Mouse (Mus musculus) fat pad, adult 2 months (tissue): Measurements from ENCODE around the gene Exoc4.

Experiments used
- DNase-seq: peaks from one replicate; pipeline ENCODE4 v3.0.0-alpha.2; 2011; ENCODE audit warnings: low read depth, low spot score; ENCODE audit errors: extremely low read depth

Exoc4 gene

GRCm38 (mm10) chr6:33913964-33914363, 665.1 kb downstream of the Exoc4 start:
- no peak for DNase-seq

- no peak for DNase-seq
Measured at GRCm38 (mm10) chr6:33923571-33923970, 674.7 kb downstream of the Exoc4 start.

- DNase-seq = no peak
Measured at GRCm38 (mm10) chr6:33924888-33925287, 676.0 kb downstream of the Exoc4 start.

GRCm38 (mm10) chr6:33929342-33930086, 680.6 kb downstream of the Exoc4 start:
- DNase-seq = peak; percentile 10

- peak; percentile 31 for DNase-seq
Measured at GRCm38 (mm10) chr6:33930087-33930945, 681.4 kb downstream of the Exoc4 start.

GRCm38 (mm10) chr6:33937906-33938305, 689.0 kb downstream of the Exoc4 start:
- DNase-seq = no peak

GRCm38 (mm10) chr6:33939169-33939568, 690.3 kb downstream of the Exoc4 start:
- no peak for DNase-seq

- DNase-seq = no peak
Measured at GRCm38 (mm10) chr6:33946911-33947489, 698.1 kb downstream of the Exoc4 start.

- no peak for DNase-seq
Measured at GRCm38 (mm10) chr6:33950113-33950512, 701.2 kb downstream of the Exoc4 start.

- no peak for DNase-seq
Measured at GRCm38 (mm10) chr6:33955469-33955868, 706.6 kb downstream of the Exoc4 start.

GRCm38 (mm10) chr6:33958281-33958680, 709.4 kb downstream of the Exoc4 start:
- peak; percentile 97 for DNase-seq

GRCm38 (mm10) chr6:33960766-33961165, 711.9 kb downstream of the Exoc4 start:
- no peak for DNase-seq

- no peak for DNase-seq
Measured at GRCm38 (mm10) chr6:33963092-33963491, 714.2 kb downstream of the Exoc4 start.

GRCm38 (mm10) chr6:33965571-33965970, 716.7 kb downstream of the Exoc4 start:
- DNase-seq = no peak

- DNase-seq = no peak
Measured at GRCm38 (mm10) chr6:33968746-33969145, 719.9 kb downstream of the Exoc4 start.

- DNase-seq = no peak
Measured at GRCm38 (mm10) chr6:33972801-33973200, 723.9 kb downstream of the Exoc4 start.

GRCm38 (mm10) chr6:33976576-33976975, 727.7 kb downstream of the Exoc4 start:
- no peak for DNase-seq

GRCm38 (mm10) chr6:33977448-33977847, 728.6 kb downstream of the Exoc4 start:
- no peak for DNase-seq

- DNase-seq = no peak
Measured at GRCm38 (mm10) chr6:33977880-33978279, 729.0 kb downstream of the Exoc4 start.

GRCm38 (mm10) chr6:33982709-33983108, 733.8 kb downstream of the Exoc4 start:
- DNase-seq = no peak

- no peak for DNase-seq
Measured at GRCm38 (mm10) chr6:33987132-33987531, 738.2 kb downstream of the Exoc4 start.
